Mouse (Mus musculus): ENCODE data around the gene St6galnac5. TPM values are rescaled to one million over a fixed set of nuclear protein-coding genes. Genes with fewer than 3 reads are reported as not detected.

The St6galnac5 gene
- polyA plus RNA-seq, 1 experiment from 2014 or later: 0.27 TPM

DNA sequence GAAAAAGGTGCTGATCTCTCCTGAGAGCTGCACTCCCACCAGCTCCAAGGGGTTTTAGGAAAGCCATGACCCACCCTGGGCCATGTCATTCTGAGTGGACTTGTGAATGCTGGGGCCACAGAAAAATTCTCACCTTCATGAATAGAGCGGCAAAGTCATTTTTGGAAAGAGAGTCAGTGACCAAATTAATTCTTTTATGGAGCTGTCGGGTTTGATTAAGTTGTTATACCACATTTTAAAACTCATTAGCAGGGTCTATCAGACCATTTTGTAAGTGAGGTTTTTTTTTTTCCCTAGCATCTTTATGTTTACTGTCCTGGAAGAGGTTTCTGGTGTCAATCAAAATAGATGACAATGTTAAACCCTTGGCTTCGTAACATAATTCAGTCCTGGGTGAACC is 98.5 kb downstream of the St6galnac5 start:
- no peak overlapping the region for H3K9ac ChIP-seq
- 70% methylated on average over 3 of the region's 3 CpGs for WGBS
- H3K9me3 ChIP-seq: no peaks in the 10 kb centered on the region
- ATAC-seq (ENCODE audit: extremely low read depth, insufficient number of reproducible peaks, low FRiP score, low TSS enrichment): no peak
- H3K4me2 ChIP-seq: no peak overlapping the region
- H3K4me1 ChIP-seq: peaks cover 24% of the 10 kb centered on the region
- H3K36me3 ChIP-seq: no peaks in the 10 kb centered on the region
- no peak overlapping the region for H3K27ac ChIP-seq (replicated peaks)
- no peak overlapping the region for H3K4me3 ChIP-seq
- H3K27me3 ChIP-seq (replicated peaks): no peaks in the 10 kb centered on the region

DNA sequence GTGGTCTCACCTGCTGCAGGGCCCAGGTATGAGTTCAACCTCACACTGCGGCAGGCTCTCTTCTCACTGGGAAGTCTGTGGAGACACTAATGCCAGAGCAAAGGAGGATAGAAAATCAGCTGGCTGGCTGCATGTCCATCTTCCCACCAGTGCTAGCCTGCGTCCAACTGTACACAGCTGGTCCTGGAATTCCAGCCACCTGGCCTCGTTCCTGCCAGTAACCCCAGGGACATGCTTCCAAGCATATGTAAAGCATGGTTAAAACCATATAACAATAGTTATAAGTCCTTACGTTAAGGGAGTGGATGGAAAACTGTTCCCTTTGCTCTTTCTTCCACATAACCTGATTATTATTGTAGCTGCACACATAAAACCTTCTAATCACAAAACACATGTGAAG is 100.3 kb downstream of the St6galnac5 start:
- H3K9me3 ChIP-seq: no peaks in the 10 kb centered on the region
- WGBS: 76% methylated on average over 4 of the region's 4 CpGs
- H3K27me3 ChIP-seq (replicated peaks): no peaks in the 10 kb centered on the region
- H3K36me3 ChIP-seq: no peaks in the 10 kb centered on the region
- H3K4me1 ChIP-seq: peaks cover 24% of the 10 kb centered on the region
- no peak for ATAC-seq (ENCODE audit: extremely low read depth, insufficient number of reproducible peaks, low FRiP score, low TSS enrichment)
- no peak overlapping the region for H3K4me2 ChIP-seq
- H3K4me3 ChIP-seq: no peak overlapping the region
- H3K27ac ChIP-seq (replicated peaks): no peak overlapping the region
- no peak overlapping the region for H3K9ac ChIP-seq

DNA sequence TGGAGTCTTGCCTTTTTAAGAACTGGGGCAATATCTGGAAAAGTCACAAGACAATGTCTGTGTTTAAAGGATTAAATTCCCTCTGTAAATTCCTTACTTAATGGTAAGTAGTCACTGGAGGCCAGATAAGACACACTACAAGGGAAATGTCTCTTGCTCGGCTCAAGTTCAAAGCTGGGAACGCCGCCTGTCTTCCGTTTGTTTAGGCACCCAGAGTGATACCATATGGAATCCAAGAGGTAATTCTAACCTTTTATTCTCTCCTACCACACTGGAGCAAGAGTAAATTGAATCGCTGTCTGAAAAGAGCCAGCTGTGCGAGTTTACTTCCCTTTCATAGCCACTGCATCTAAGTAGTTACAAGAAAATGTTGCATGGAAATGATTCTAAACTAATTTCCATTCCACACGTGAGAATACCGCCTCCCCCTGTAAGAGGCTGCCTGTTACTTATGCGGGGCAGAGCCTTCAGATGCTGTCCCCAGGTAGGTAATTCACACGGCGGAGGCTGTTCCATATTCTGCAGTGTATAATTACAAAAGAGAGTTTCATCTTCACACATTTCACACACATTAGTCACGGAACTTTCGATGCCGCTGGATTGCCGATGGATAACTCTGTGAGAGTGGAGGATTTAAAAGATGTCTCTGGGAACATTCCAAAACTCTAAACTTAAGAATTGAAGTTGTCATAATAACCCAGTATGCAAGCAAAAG is 101.8 kb downstream of the St6galnac5 start:
- Histone ChIP-seq H3K4me3 (no peak overlapping the region), H3K27ac (replicated peaks) (no peak overlapping the region), H3K36me3 (no peaks in the 10 kb centered on the region), H3K27me3 (replicated peaks) (no peaks in the 10 kb centered on the region), H3K4me1 (peaks cover 22% of the 10 kb centered on the region), H3K4me2 (0 out of 2 replicates have a peak overlapping the region, but pooled peaks have one; percentile 3), H3K9ac (no peak overlapping the region), H3K9me3 (no peaks in the 10 kb centered on the region)
- no peak for ATAC-seq (ENCODE audit: extremely low read depth, insufficient number of reproducible peaks, low FRiP score, low TSS enrichment)
- 58% methylated on average over 15 of the region's 15 CpGs for WGBS

DNA sequence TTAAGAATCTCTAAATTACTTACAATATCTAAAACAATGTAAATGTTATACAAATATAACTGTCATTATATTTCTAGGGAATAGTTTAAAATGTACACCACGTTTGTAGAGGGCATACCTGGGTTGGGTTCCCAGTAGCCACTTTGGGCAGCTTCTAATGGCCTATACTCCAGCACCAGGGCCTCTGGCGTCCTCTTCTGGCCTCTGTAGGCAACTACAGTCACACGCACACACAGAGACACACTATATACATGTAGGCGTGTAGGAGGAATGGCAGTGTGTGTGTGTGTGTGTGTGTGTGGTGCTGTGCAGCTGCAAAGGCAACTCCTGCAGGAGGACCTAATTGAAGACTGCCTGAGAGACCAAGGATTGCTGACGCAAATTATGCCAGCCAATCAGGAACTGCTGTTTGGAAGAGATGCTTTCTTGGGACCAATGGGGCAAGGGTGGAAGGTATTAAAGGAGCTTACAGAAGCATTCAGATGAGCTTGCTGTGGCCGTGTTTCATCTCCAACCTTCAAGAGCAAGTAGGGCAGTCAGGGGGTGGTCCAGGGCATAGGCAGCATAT is 106.2 kb downstream of the St6galnac5 start:
- Histone ChIP-seq H3K9me3 (no peaks in the 10 kb centered on the region), H3K27ac (replicated peaks) (no peak overlapping the region), H3K4me1 (no peaks in the 10 kb centered on the region; the same call in 1 of the 2 replicates), H3K36me3 (no peaks in the 10 kb centered on the region), H3K27me3 (replicated peaks) (no peaks in the 10 kb centered on the region), H3K4me3 (no peak overlapping the region), H3K4me2 (no peak overlapping the region), H3K9ac (no peak overlapping the region)
- WGBS: 75% methylated on average over 6 of the region's 6 CpGs
- ATAC-seq (ENCODE audit: extremely low read depth, insufficient number of reproducible peaks, low FRiP score, low TSS enrichment): no peak

DNA sequence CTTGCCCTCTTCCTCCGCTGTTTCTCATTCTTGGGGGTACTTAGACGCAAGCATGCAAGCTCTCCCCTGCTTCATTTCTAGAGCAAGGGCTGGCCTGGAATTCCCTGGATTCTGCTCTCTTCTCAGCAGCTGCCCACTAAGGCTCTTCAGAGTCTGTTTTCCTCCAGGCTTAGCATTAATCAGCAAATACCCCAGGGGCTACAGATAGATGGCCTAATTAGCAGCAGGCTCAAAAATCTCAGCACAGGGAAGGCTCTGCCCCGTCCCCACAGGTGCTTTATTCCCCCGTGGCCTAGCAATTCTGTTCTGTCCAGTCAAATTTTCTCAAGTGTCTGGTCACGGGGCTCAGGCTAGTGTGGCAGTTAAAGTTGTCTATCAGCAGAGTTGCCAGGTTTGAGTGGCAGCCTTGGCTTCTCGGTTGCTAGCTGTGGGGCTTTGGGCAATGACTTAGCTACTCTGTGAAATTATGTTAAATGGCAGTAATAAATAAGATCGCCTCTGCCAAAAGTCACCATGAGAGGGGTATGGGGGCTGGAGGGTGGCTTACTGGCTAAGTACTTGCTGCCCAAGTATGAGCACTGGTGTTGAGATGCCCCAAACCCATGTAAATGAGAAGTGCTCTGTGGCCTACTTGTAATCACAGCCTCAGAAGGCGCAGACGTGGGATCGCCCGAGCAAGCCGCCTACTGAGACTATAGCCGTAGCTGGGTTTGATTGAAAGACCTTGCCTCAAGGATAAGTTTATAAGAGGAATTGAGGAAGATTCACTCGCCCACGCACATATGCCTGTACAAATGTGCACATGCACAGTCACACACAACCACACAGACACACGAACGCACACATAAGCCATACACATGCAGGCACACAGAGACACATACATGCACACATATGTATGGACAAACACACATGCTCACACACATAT is 107.4 kb downstream of the St6galnac5 start:
- H3K27me3 ChIP-seq (replicated peaks): no peaks in the 10 kb centered on the region
- H3K4me2 ChIP-seq: no peak overlapping the region
- 82% methylated on average over 17 of the region's 17 CpGs for WGBS

DNA sequence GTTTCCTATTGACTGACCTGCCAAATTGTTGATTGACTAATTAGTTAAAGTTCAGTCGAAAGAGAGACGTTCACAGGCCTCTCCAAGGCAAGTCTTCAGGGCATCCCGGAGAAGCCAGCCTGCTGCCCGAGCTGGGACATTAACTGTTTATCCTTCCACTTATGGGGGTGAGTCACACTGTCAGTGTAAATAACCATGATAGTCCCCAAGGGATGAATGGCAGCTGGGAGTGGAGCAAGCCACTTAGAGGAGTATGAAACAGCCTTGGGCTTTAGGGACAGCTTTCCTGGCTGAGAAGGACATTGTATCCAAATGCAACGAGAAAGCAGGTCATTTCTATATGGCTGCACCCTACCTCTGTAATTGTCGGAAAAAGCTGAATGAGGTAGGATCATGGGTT is 109.5 kb downstream of the St6galnac5 start:
- no peak for ATAC-seq (ENCODE audit: extremely low read depth, insufficient number of reproducible peaks, low FRiP score, low TSS enrichment)
- Histone ChIP-seq H3K4me2 (no peak overlapping the region), H3K27ac (replicated peaks) (no peak overlapping the region), H3K9me3 (no peaks in the 10 kb centered on the region), H3K4me3 (no peak overlapping the region), H3K4me1 (no peaks in the 10 kb centered on the region), H3K9ac (no peak overlapping the region), H3K36me3 (no peaks in the 10 kb centered on the region), H3K27me3 (replicated peaks) (no peaks in the 10 kb centered on the region)
- 61% methylated on average over 6 of the region's 6 CpGs for WGBS

More for the DNA sequence above, 107.4 kb downstream of the St6galnac5 start:
- Histone ChIP-seq H3K9me3 (no peaks in the 10 kb centered on the region), H3K27ac (replicated peaks) (no peak overlapping the region), H3K9ac (no peak overlapping the region), H3K4me1 (no peaks in the 10 kb centered on the region), H3K4me3 (no peak overlapping the region), H3K36me3 (no peaks in the 10 kb centered on the region)
- ATAC-seq (ENCODE audit: extremely low read depth, insufficient number of reproducible peaks, low FRiP score, low TSS enrichment): no peak

DNA sequence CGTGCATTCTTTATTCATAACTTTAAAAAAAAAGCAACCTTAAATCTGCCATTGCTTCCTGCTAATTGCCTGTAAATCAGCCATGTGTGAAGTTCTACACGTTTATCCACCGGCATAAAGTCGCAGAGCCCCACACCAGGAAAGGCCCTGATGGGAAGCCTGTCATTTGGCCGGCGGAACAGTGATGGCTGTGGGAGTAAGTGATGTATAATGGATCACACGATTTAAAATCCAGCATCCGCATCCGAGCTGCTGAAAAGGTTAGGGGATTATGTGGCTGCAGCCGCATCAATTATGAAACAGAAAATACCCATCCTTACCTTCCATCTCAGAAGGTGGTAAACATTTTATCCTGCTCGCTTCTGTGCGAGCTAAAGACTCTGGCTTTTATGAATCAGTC is 110.0 kb downstream of the St6galnac5 start:
- H3K36me3 ChIP-seq: no peaks in the 10 kb centered on the region
- H3K27ac ChIP-seq (replicated peaks): no peak overlapping the region
- ATAC-seq (ENCODE audit: extremely low read depth, insufficient number of reproducible peaks, low FRiP score, low TSS enrichment): no peak
- no peak overlapping the region for H3K4me2 ChIP-seq
- no peaks in the 10 kb centered on the region for H3K4me1 ChIP-seq
- no peaks in the 10 kb centered on the region for H3K9me3 ChIP-seq
- 85% methylated on average over 12 of the region's 12 CpGs for WGBS
- H3K9ac ChIP-seq: no peak overlapping the region
- no peak overlapping the region for H3K4me3 ChIP-seq
- no peaks in the 10 kb centered on the region for H3K27me3 ChIP-seq (replicated peaks)

DNA sequence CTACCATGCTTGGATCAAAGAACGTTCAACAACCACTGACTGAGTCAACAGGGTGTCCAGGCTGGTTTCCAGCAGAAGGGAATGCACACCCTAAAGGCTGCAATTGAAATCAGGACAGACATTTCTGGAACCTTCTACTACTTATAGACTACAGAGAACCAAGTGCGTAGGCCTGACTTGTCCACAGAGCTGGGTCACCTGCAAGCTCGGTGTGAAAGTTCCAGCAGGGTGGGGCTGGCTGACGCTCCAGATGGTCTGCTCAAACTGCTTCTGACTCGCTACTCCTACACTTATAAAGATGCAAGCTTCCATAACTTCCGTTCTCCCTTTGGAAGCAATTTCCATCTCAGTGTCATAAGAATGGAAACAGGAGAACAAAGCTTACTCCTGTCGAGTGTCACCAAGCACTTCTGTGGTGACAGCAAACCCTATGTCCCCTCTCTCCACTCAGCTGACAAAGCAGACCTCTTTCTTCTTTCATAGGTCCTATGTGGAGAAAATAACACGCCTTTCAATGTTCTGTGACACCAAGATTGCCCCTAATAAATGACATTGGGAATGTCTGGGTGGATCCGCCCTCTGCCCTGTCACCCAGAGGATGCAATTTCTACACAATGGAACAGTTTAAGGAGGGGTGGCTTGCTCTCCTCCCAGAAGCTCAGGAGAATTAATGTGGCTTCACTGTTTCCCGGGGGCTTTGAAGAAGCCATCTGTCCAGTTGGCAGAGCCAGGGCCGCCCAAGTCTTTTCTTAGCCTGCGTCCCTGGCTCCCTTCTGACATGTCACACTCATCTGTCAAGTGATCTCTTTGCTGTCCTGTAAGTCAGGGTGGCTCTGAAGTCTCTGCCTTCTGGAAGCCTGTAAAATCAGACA is 114.2 kb downstream of the St6galnac5 start:
- WGBS: 63% methylated on average over 12 of the region's 12 CpGs
- H3K4me2 ChIP-seq: no peak overlapping the region
- ATAC-seq (ENCODE audit: extremely low read depth, insufficient number of reproducible peaks, low FRiP score, low TSS enrichment): no peak

DNA sequence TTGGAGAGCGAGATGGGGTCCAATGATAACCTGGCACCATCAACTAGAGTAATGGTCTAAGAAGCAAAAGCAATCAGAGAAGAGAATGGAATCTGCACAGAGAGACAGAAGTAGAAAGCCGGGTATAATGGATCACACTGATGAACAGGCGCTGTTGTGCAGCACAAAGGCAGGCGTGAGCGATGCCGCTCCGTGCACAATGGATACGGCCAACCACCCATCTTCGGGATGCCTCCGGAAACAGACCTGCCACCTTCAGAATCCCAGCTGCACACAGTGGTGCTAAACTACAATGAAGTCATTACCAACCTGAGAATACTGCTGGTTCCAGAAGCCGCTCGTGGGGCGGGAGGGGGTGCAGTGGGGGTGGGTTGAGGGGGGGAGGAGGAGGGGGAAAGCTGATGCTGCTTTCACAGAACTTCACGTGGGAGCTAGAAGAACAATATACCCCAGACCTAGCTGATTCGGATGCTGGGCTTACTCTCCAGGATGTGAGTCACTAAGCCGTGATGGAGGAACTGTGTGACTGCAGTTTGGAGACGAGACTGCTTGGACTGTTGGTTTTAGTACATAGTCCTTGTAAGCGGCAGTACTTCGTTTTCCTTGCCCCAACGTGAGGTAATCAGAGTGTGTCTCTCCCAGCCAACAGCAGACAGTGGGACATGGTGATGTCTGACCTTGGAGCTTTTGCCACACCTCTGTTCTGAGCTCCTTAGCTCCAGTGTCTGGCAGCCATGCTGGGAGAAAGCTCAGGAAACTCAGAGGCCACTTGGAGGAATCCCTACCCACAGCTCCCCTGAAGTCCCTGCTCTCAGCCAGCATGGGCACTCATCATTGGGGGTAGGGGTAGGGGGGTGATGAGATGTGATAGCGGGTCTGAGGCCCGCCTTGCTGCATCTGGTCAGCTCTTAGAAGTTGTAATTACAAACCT is 115.7 kb downstream of the St6galnac5 start:
- no peak overlapping the region for H3K4me2 ChIP-seq
- H3K9me3 ChIP-seq: peaks cover 6% of the 10 kb centered on the region; the same call in 1 of the 2 replicates
- peaks cover 3% of the 10 kb centered on the region; the same call in 1 of the 2 replicates for H3K27me3 ChIP-seq (replicated peaks)
- no peaks in the 10 kb centered on the region for H3K4me1 ChIP-seq
- no peak overlapping the region for H3K27ac ChIP-seq (replicated peaks)
- no peak for ATAC-seq (ENCODE audit: extremely low read depth, insufficient number of reproducible peaks, low FRiP score, low TSS enrichment)
- WGBS: 72% methylated on average over 22 of the region's 22 CpGs
- H3K9ac ChIP-seq: no peak overlapping the region
- no peak overlapping the region for H3K4me3 ChIP-seq
- no peaks in the 10 kb centered on the region for H3K36me3 ChIP-seq

More for the DNA sequence above, 114.2 kb downstream of the St6galnac5 start:
- Histone ChIP-seq H3K27ac (replicated peaks) (no peak overlapping the region), H3K9me3 (peaks cover 6% of the 10 kb centered on the region; the same call in 1 of the 2 replicates), H3K36me3 (no peaks in the 10 kb centered on the region), H3K27me3 (replicated peaks) (peaks cover 1% of the 10 kb centered on the region; the same call in 1 of the 2 replicates), H3K4me1 (no peaks in the 10 kb centered on the region), H3K9ac (no peak overlapping the region), H3K4me3 (no peak overlapping the region)

DNA sequence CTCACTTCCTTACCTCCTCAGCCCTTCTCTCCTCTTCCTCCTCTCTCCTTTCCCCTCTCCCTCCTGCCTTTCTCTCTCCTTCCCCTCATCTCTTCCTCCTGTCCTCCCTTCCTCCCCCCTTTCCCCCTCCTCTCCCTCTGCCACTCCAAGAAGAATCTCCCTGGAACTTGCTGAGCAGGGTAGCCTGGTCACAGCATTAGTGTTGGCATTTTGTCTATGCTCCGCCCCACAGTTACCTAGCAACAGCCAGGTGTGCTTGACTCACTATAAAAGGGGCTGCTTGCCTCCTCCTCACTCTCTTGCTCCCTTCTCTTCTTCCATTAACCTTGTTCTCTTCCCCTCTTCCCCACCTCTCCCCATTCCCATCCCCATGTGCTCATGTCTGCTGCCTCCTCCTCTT is 120.1 kb downstream of the St6galnac5 start:
- WGBS: 48% methylated on average over 1 of the region's 1 CpGs
- Histone ChIP-seq H3K36me3 (no peaks in the 10 kb centered on the region), H3K9me3 (peaks cover 6% of the 10 kb centered on the region; the same call in 1 of the 2 replicates), H3K9ac (no peak overlapping the region), H3K4me1 (no peaks in the 10 kb centered on the region), H3K27ac (replicated peaks) (no peak overlapping the region), H3K4me3 (no peak overlapping the region), H3K27me3 (replicated peaks) (peaks cover 3% of the 10 kb centered on the region; the same call in 1 of the 2 replicates), H3K4me2 (no peak overlapping the region)
- ATAC-seq (ENCODE audit: extremely low read depth, insufficient number of reproducible peaks, low FRiP score, low TSS enrichment): no peak

All from heart, embryonic 13.5 days (tissue).